In genomic region chr10:119161820-119162382, GRCm38 (mm10) we compare ENCODE assay signal across 14 mouse cellular contexts.
DNase-seq lines count a peak whose midpoint lies in the region; ATAC-seq and TF ChIP-seq lines count a peak whose summit lies in the region.
"Had no signal": no experiment of that assay in that cellular context is flagged by ENCODE, and none has a peak within 500 bp of the region (broad histone marks: within the 10 kb centered on the region; RNA-seq: fewer than 3 reads in every experiment).

No protein-coding gene starts in this region.

- no peak for TF ChIP-seq POLR2A in lung, adult 2 months (IDR thresholded peaks at IDR 0.05; ENCODE audit: borderline replicate concordance, extremely low read depth, low read depth, low read length)

- no peaks in the 10 kb centered on the region for H3K4me1 ChIP-seq in lung, embryonic 14.5 days (ENCODE audit: insufficient read depth)
- H3K4me1 ChIP-seq in lung, adult 2 months (ENCODE audit: control insufficient read depth, insufficient read depth, low read length), result no peaks in the 10 kb centered on the region
- H3K4me1 ChIP-seq in embryonic facial prominence, embryonic 13.5 days, result peaks cover 9% of the 10 kb centered on the region
- H3K4me1 ChIP-seq in liver, postnatal 0 days (ENCODE audit: insufficient read depth), result no peaks in the 10 kb centered on the region; the same call in 1 of the 2 replicates
- no peaks in the 10 kb centered on the region for H3K4me1 ChIP-seq in midbrain, embryonic 11.5 days (ENCODE audit: control insufficient read depth, insufficient read depth, low read length)
- H3K4me1 ChIP-seq: forebrain, embryonic 12.5 days; heart, embryonic 10.5 days; lung, embryonic 15.5 days had no signal

- 68% methylated on average over 8 of the region's 8 CpGs for WGBS in lung, embryonic 14.5 days
- WGBS in lung, adult 2 months, result 61% methylated on average over 8 of the region's 8 CpGs
- 23% methylated on average over 8 of the region's 8 CpGs for WGBS in embryonic facial prominence, embryonic 13.5 days
- WGBS in liver, postnatal 0 days (ENCODE audit: insufficient replicate concordance), result 63% methylated on average over 8 of the region's 8 CpGs
- WGBS in midbrain, embryonic 11.5 days, result 74% methylated on average over 8 of the region's 8 CpGs

- H3K9ac ChIP-seq in lung, embryonic 14.5 days, result no peak overlapping the region
- peak overlapping the region; percentile 54; the same call in 1 of the 2 replicates for H3K9ac ChIP-seq in embryonic facial prominence, embryonic 13.5 days
- H3K9ac ChIP-seq in liver, postnatal 0 days (replicated peaks), result no peak overlapping the region
- H3K9ac ChIP-seq in midbrain, embryonic 11.5 days (ENCODE audit: low read length), result no peak overlapping the region
- H3K9ac ChIP-seq: forebrain, embryonic 12.5 days; lung, embryonic 15.5 days had no signal

- no peaks in the 10 kb centered on the region for H3K27me3 ChIP-seq in lung, embryonic 14.5 days (ENCODE audit: insufficient read depth, low read length)
- no peaks in the 10 kb centered on the region for H3K27me3 ChIP-seq in embryonic facial prominence, embryonic 13.5 days
- no peaks in the 10 kb centered on the region for H3K27me3 ChIP-seq in liver, postnatal 0 days (ENCODE audit: insufficient read depth, low read length)
- no peaks in the 10 kb centered on the region for H3K27me3 ChIP-seq in midbrain, embryonic 11.5 days (ENCODE audit: control insufficient read depth, insufficient read depth, low read length)
- H3K27me3 ChIP-seq: forebrain, embryonic 12.5 days; lung, embryonic 15.5 days had no signal

- 0 out of 2 replicates have a peak, but pooled peaks have one; percentile 1 for TF ChIP-seq CTCF in lung, embryonic 14.5 days (IDR thresholded peaks at IDR 0.05; ENCODE audit: low read depth)
- TF ChIP-seq CTCF in lung, adult 2 months (IDR thresholded peaks at IDR 0.05; ENCODE audit: insufficient read depth, low read length), result no peak
- TF ChIP-seq CTCF in liver, postnatal 0 days (IDR thresholded peaks at IDR 0.05; ENCODE audit: low read depth), result no peak

- ATAC-seq in lung, embryonic 14.5 days (ENCODE audit: insufficient read depth), result no peak
- 0 out of 2 replicates have a peak, but pooled peaks have one; percentile 71 for ATAC-seq in embryonic facial prominence, embryonic 13.5 days (ENCODE audit: insufficient number of reproducible peaks, insufficient read depth, low FRiP score, low TSS enrichment, low read depth)
- peak; percentile 85 for ATAC-seq in liver, postnatal 0 days
- ATAC-seq in midbrain, embryonic 11.5 days (ENCODE audit: low FRiP score), result no peak

- H3K9me3 ChIP-seq in lung, embryonic 14.5 days (ENCODE audit: low read depth, low read length), result no peaks in the 10 kb centered on the region
- H3K9me3 ChIP-seq in embryonic facial prominence, embryonic 13.5 days, result no peaks in the 10 kb centered on the region
- H3K9me3 ChIP-seq in liver, postnatal 0 days (ENCODE audit: low read length), result no peaks in the 10 kb centered on the region; the same call in 1 of the 2 replicates
- H3K9me3 ChIP-seq in midbrain, embryonic 11.5 days (ENCODE audit: control insufficient read depth, low read length), result no peaks in the 10 kb centered on the region; the same call in 1 of the 2 replicates
- H3K9me3 ChIP-seq: lung, embryonic 15.5 days had no signal

- no peak overlapping the region for H3K27ac ChIP-seq in lung, embryonic 14.5 days (ENCODE audit: low read depth)
- H3K27ac ChIP-seq in embryonic facial prominence, embryonic 13.5 days, result peak overlapping the region; percentile 64; the same call in 1 of the 2 replicates
- H3K27ac ChIP-seq in liver, postnatal 0 days (ENCODE audit: low read depth), result no peak overlapping the region
- no peak overlapping the region for H3K27ac ChIP-seq in midbrain, embryonic 11.5 days (ENCODE audit: low read depth, low read length)
- H3K27ac ChIP-seq: forebrain, embryonic 12.5 days; heart, embryonic 10.5 days; lung, embryonic 15.5 days had no signal

- H3K4me3 ChIP-seq in lung, embryonic 14.5 days (ENCODE audit: low read depth, low read length), result no peak overlapping the region
- H3K4me3 ChIP-seq in lung, adult 2 months (replicated peaks; ENCODE audit: extremely low read depth, low read depth, low read length), result no peak overlapping the region
- peak overlapping the region; percentile 14; the same call in 1 of the 2 replicates for H3K4me3 ChIP-seq in embryonic facial prominence, embryonic 13.5 days
- no peak overlapping the region for H3K4me3 ChIP-seq in liver, postnatal 0 days (ENCODE audit: low read depth, low read length)
- no peak overlapping the region for H3K4me3 ChIP-seq in midbrain, embryonic 11.5 days (ENCODE audit: low read depth, low read length)
- H3K4me3 ChIP-seq: forebrain, embryonic 12.5 days; heart, embryonic 10.5 days; lung, embryonic 15.5 days had no signal

- intact Hi-C loops in heart, postnatal 10 days (cut with DNase I), result loop anchor here (5.0 kb wide), 1 partner anchor 200 kb away; no protein-coding TSS in a partner anchor
- intact Hi-C loops in heart, postnatal 36 days (cut with DNase I), result no loop called here

- no peak for TF ChIP-seq EP300 in liver, postnatal 0 days (IDR thresholded peaks at IDR 0.05; ENCODE audit: low read depth)

- no peak overlapping the region for H3K4me2 ChIP-seq in lung, embryonic 14.5 days
- H3K4me2 ChIP-seq in embryonic facial prominence, embryonic 13.5 days, result peak overlapping the region; percentile 53
- H3K4me2 ChIP-seq in liver, postnatal 0 days (ENCODE audit: low read depth, low read length), result peak overlapping the region; percentile 38; the same call in 1 of the 2 replicates
- no peak overlapping the region for H3K4me2 ChIP-seq in midbrain, embryonic 11.5 days
- H3K4me2 ChIP-seq: forebrain, embryonic 12.5 days; lung, embryonic 15.5 days had no signal

- DNase-seq in heart, postnatal 10 days, result peak; percentile 2 to 12
- no peak for DNase-seq in heart, postnatal 36 days
- DNase-seq in lung, embryonic 14.5 days, result peak; percentile 36
- no peak for DNase-seq in lung, adult 2 months
- DNase-seq in liver, postnatal 0 days, result peak; percentile 35
- DNase-seq in adrenal gland, postnatal 4 days (ENCODE audit: low spot score in 2 of 2), result no peak
- no peak for DNase-seq in midbrain, embryonic 11.5 days (ENCODE audit: low spot score, missing footprints)
- DNase-seq: cerebellum, adult 11 months; kidney, postnatal 10 days; thymus, postnatal 36 days had no signal

- H3K36me3 ChIP-seq in lung, embryonic 14.5 days (ENCODE audit: insufficient read depth), result no peaks in the 10 kb centered on the region
- H3K36me3 ChIP-seq in embryonic facial prominence, embryonic 13.5 days, result no peaks in the 10 kb centered on the region
- no peaks in the 10 kb centered on the region for H3K36me3 ChIP-seq in liver, postnatal 0 days (replicated peaks; ENCODE audit: insufficient read depth, low read length)
- H3K36me3 ChIP-seq in midbrain, embryonic 11.5 days (ENCODE audit: control insufficient read depth, insufficient read depth, low read length), result no peaks in the 10 kb centered on the region
- H3K36me3 ChIP-seq: forebrain, embryonic 12.5 days; heart, embryonic 10.5 days; lung, embryonic 15.5 days had no signal

Comparison
In these comparisons a context has a peak if more than half of its experiments do, and no peak if none do; other contexts are left out.
1. DNase-seq: peak in heart, postnatal 10 days (2 of 2), lung, embryonic 14.5 days (single experiment) and liver, postnatal 0 days (single experiment); none in heart, postnatal 36 days (0 of 2), lung, adult 2 months (single experiment), adrenal gland, postnatal 4 days (0 of 2) and midbrain, embryonic 11.5 days (single experiment).
2. ATAC-seq: peak in embryonic facial prominence, embryonic 13.5 days (single experiment) and liver, postnatal 0 days (single experiment); none in lung, embryonic 14.5 days (single experiment) and midbrain, embryonic 11.5 days (single experiment).
3. H3K4me2 ChIP-seq: peak in embryonic facial prominence, embryonic 13.5 days (single experiment) and liver, postnatal 0 days (single experiment); none in lung, embryonic 14.5 days (single experiment) and midbrain, embryonic 11.5 days (single experiment).